Mouse (Mus musculus): Measurements from ENCODE around the gene Lax1. TPM values are rescaled to one million over a fixed set of nuclear protein-coding genes. Genes with fewer than 3 reads are reported as not detected.

Gene Lax1
- total RNA-seq (2012; rRNA removed) (14.9 and 17.9 TPM in 2 replicates), total RNA-seq (2014; rRNA removed) (14.2 and 16.1 TPM in 2 replicates), polyA plus RNA-seq (2012; ENCODE audit: insufficient read length, low read depth) (15.0 and 15.6 TPM in 2 replicates)

- peaks cover 7% of the 10 kb centered on the region for H3K9me3 ChIP-seq (replicated peaks; ENCODE audit: low read length)
- H3K27ac ChIP-seq (ENCODE audit: insufficient read depth, low read depth): peak within 1 kb of the TSS; percentile 81; the same call in 1 of the 2 replicates
- peaks cover 6 to 34% of the 10 kb centered on the region in 2 experiments for H3K36me3 ChIP-seq (replicated peaks in 1 of 2; ENCODE audit: control insufficient read depth in 1 of 2, insufficient read depth in 1 of 2, low read length in 1 of 2)
- H3K9ac ChIP-seq (ENCODE audit: insufficient read depth, low read depth): peak within 1 kb of the TSS; percentile 63
- peak within 1 kb of the TSS; percentile 25 for H3K4me2 ChIP-seq (ENCODE audit: insufficient read depth, low read depth, poor library complexity, severe bottlenecking)
- H3K27me3 ChIP-seq (replicated peaks): no peaks in the 10 kb centered on the region
- peaks cover 2% of the 10 kb centered on the region for H3K79me2 ChIP-seq (replicated peaks; ENCODE audit: control insufficient read depth, extremely low read depth, insufficient read depth, poor library complexity, severe bottlenecking)
- H3K4me1 ChIP-seq (ENCODE audit: control insufficient read depth in 1 of 2, insufficient read depth in 2 of 2): peaks cover 16 to 59% of the 10 kb centered on the region in 2 experiments
- no peak for TF ChIP-seq BHLHE40 (IDR thresholded peaks at IDR 0.05; ENCODE audit: low read depth, low read length)
- TF ChIP-seq HCFC1 (IDR thresholded peaks at IDR 0.05; ENCODE audit: low read depth, low read length): peak; percentile 67
- TF ChIP-seq MAZ (IDR thresholded peaks at IDR 0.05; ENCODE audit: low read depth, low read length): peak; percentile 67; the same call in 1 of the 2 replicates
- no peak for TF ChIP-seq PAX5 (IDR thresholded peaks at IDR 0.05; ENCODE audit: low read length)
- TF ChIP-seq CHD2 (IDR thresholded peaks at IDR 0.05; ENCODE audit: low read length): no peak
- TF ChIP-seq ETS1 (conservative IDR thresholded peaks at IDR 0.05; ENCODE audit: low read depth, low read length): peak; percentile 56
- peak; percentile 73; the same call in 1 of the 2 replicates for TF ChIP-seq EP300 (IDR thresholded peaks at IDR 0.05; ENCODE audit: low read length)
- TF ChIP-seq MYC (IDR thresholded peaks at IDR 0.05; ENCODE audit: low read depth, low read length): peak; percentile 88
- 0 out of 2 replicates have a peak, but pooled peaks have one; percentile 21 for TF ChIP-seq NELFE (IDR thresholded peaks at IDR 0.05; ENCODE audit: low read depth, low read length)
- no peak for TF ChIP-seq ZC3H11A (IDR thresholded peaks at IDR 0.05; ENCODE audit: low read depth, low read length)
- TF ChIP-seq CHD1 (IDR thresholded peaks at IDR 0.05; ENCODE audit: low read depth, low read length): no peak
- TF ChIP-seq SMC3 (IDR thresholded peaks at IDR 0.05; ENCODE audit: low read depth, low read length): no peak
- TF ChIP-seq IRF4 (IDR thresholded peaks at IDR 0.05; ENCODE audit: low read depth, low read length): peak; percentile 65
- no peak for TF ChIP-seq JUND (conservative IDR thresholded peaks at IDR 0.05; ENCODE audit: low read depth, low read length)
- no peak for TF ChIP-seq RAD21 (IDR thresholded peaks at IDR 0.05; ENCODE audit: low read depth, low read length)
- peak; percentile 71 for TF ChIP-seq ELF1 (IDR thresholded peaks at IDR 0.05; ENCODE audit: low read depth, low read length)
- TF ChIP-seq KAT2A (IDR thresholded peaks at IDR 0.05; ENCODE audit: insufficient replicate concordance, low read length): no peak
- TF ChIP-seq MEF2A (IDR thresholded peaks at IDR 0.05; ENCODE audit: borderline replicate concordance, low read depth, low read length): peak; percentile 68; the same call in 1 of the 2 replicates
- TF ChIP-seq JUN (IDR thresholded peaks at IDR 0.05; ENCODE audit: insufficient read depth, low read depth, low read length): no peak
- peak; percentile 78 for TF ChIP-seq SIN3A (IDR thresholded peaks at IDR 0.05; ENCODE audit: low read length)
- TF ChIP-seq POLR2A (IDR thresholded peaks at IDR 0.05; ENCODE audit: low read depth, low read length): peak; percentile 59
- peak; percentile 82; the same call in 1 of the 2 replicates for TF ChIP-seq TBP (conservative IDR thresholded peaks at IDR 0.05; ENCODE audit: low read depth, low read length)
- no peak for TF ChIP-seq GABPA (IDR thresholded peaks at IDR 0.05; ENCODE audit: insufficient replicate concordance, low read depth, low read length)
- peak; percentile 74; the same call in 1 of the 2 replicates for TF ChIP-seq MAX (IDR thresholded peaks at IDR 0.05; ENCODE audit: low read length)
- TF ChIP-seq USF1 (IDR thresholded peaks at IDR 0.05; ENCODE audit: low read depth, low read length): no peak
- TF ChIP-seq ZMIZ1 (IDR thresholded peaks at IDR 0.05; ENCODE audit: low read depth, low read length): no peak
- TF ChIP-seq USF2 (conservative IDR thresholded peaks at IDR 0.05; ENCODE audit: low read depth, low read length): no peak
- TF ChIP-seq MXI1 (IDR thresholded peaks at IDR 0.05; ENCODE audit: low read depth, low read length): peak; percentile 39; the same call in 1 of the 2 replicates
- no peak for TF ChIP-seq POLR2AphosphoS2 (IDR thresholded peaks at IDR 0.05; ENCODE audit: low read depth, low read length)
- H3K4me3 ChIP-seq (replicated peaks in 1 of 3; ENCODE audit: low read depth in 2 of 3, low read length in 2 of 3, poor library complexity in 1 of 3): peak within 1 kb of the TSS; percentile 57 to 62 (median 57)
- peak; percentile 83 for DNase-seq (ENCODE audit: extremely low read depth)
- in situ Hi-C loops (cut with MboI; ENCODE audit: low pct_ligation_motif_present, low pct_unique_long_range_greater_than_20kb, low sequenced_read_pairs): no loop called here
- dilution Hi-C loops (cut with MboI; ENCODE audit: extremely low pct_ligation_motif_present, extremely low pct_unique_long_range_greater_than_20kb, low sequenced_read_pairs): no loop called here
Measured at GRCm38 (mm10) chr1:133689897-133690296, at the start of gene Lax1. Gene Lax1, minus strand, starts transcription at chr1:133690108.

All from CH12.LX (cell line).